Mouse (Mus musculus) liver, adult 2 months (tissue): ENCODE measurements around the gene Tshb. TPM values are rescaled to one million over a fixed set of nuclear protein-coding genes. Genes with fewer than 3 reads are reported as not detected.

ENCODE experiments used
- DNase-seq: peaks from one replicate; pipeline ENCODE4 v3.0.0-alpha.2; 2011; ENCODE audit warnings: low read depth, low spot score; ENCODE audit errors: extremely low read depth
- H3K27ac ChIP-seq: fragments of 200-500 bp; replicated peaks from 2 replicates; pipeline ENCODE4 v1.5.1; 2012; ENCODE audit warnings: low read depth, mild to moderate bottlenecking, control low read depth, inconsistent platforms, low read length; ENCODE audit not compliant: insufficient read depth
- H3K27me3 ChIP-seq: fragments of 200-500 bp; 2 replicates; pipeline ENCODE4 v1.6.1; 2012; ENCODE audit warnings: mild to moderate bottlenecking, moderate library complexity, low read length, inconsistent platforms; ENCODE audit not compliant: control insufficient read depth, insufficient read depth
- H3K36me3 ChIP-seq: fragments of 200-500 bp; 2 replicates; pipeline ENCODE4 v1.6.1; 2012; ENCODE audit warnings: low read length, inconsistent platforms; ENCODE audit not compliant: control insufficient read depth, insufficient read depth
- H3K4me1 ChIP-seq: fragments of 200-500 bp; 2 replicates; pipeline ENCODE4 v1.6.1; 2011; ENCODE audit warnings: low read length; ENCODE audit not compliant: control insufficient read depth, insufficient read depth
- H3K4me3 ChIP-seq: fragments of 200-500 bp; 2 replicates; pipeline ENCODE4 v1.5.1; 2011; ENCODE audit warnings: low read depth, mild to moderate bottlenecking, control low read depth, low read length, moderate library complexity; ENCODE audit not compliant: insufficient read depth
- H3K79me2 ChIP-seq: fragments of 200-500 bp; 2 replicates; pipeline ENCODE4 v1.6.1; 2012; ENCODE audit warnings: inconsistent platforms, mild to moderate bottlenecking, low read length, moderate library complexity; ENCODE audit not compliant: control insufficient read depth, insufficient read depth
- H3K9ac ChIP-seq: fragments of 200-500 bp; 2 replicates; pipeline ENCODE4 v1.6.1; 2012; ENCODE audit warnings: low read depth, mild to moderate bottlenecking, control low read depth, inconsistent platforms, low read length
- CTCF ChIP-seq: fragments of 200-500 bp; IDR thresholded peaks from 2 replicates; pipeline ENCODE4 v1.5.1; 2011; ENCODE audit warnings: low read depth, low read length, control low read depth
- POLR2A ChIP-seq: fragments of 200-500 bp; IDR thresholded peaks from 2 replicates; pipeline ENCODE4 v1.6.1; 2011; ENCODE audit warnings: low read length, control low read depth; ENCODE audit not compliant: insufficient read depth; ENCODE audit errors: extremely low read depth
- WGBS: fragments of 180-500 bp; shearing (Covaris S2); methylation state at CpG from one replicate; pipeline ENCODE4 v1.1.7; 2018; 5-methylcytosine and 5-hydroxymethylcytosine counted together
- polyA plus RNA-seq: library from polyadenylated mRNA; depleted of rRNA; stranded (reverse); fragments of >200 nt; gene quantifications from 2 replicates; pipeline ENCODE4 v1.2.3, GENCODE M21; 2012; rRNA removed
- total RNA-seq: library from RNA; depleted of rRNA; stranded (reverse); fragments of >200 nt; gene quantifications from 2 replicates; pipeline ENCODE4 v1.2.3, GENCODE M21; 2014; rRNA removed

Gene Tshb
- not detected in 2 replicates for total RNA-seq
- not detected in 2 replicates for polyA plus RNA-seq

DNA sequence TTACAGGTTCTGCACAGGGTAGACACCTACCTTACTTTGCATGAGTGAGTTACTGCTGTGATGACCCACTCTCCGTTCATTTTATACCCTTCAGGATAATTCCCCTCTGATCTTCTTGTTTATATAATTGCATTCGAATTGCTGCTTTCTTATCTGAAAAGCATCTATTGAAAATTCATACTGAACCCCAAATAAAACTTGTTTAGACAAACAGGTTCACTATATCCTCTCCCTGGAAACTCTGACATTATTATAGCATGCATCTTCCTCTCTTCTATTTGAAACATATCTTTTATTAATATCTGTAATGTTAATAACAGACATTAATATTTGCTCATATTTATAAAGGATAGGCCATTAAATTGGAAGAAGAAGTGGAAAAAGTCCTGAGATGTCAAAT, at the start of gene Tshb:
Gene Tshb (minus strand): TSS at position 101 of the 400 bp plus-strand sequence.
- no peak for TF ChIP-seq CTCF
- no peak for TF ChIP-seq POLR2A
- Histone ChIP-seq H3K36me3 (no peaks in the 10 kb centered on the region), H3K79me2 (no peaks in the 10 kb centered on the region), H3K9ac (no peak within 1 kb of the TSS), H3K4me3 (no peak within 1 kb of the TSS), H3K27me3 (no peaks in the 10 kb centered on the region), H3K4me1 (no peaks in the 10 kb centered on the region), H3K27ac (no peak within 1 kb of the TSS)
- no peak for DNase-seq
- 73% methylated on average over 2 of the region's 2 CpGs for WGBS

DNA sequence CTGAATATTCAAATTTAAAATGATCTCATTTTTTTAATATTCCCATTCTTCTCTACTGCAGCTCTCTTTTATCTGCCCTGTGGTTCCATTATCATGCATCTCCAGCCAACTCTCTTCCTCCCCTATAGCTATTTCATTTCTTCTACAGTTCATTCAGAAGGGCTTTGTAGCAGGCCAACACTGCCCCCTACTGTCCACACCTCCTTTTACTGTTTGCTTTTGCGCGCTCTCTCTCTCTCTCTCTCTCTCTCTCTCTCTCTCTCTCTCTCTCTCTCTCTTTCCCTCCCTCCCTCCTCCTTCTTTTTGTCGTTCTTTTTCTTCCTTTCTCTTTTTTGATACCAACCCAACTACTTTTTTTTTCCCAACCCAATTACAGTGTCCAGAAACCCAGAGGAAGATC, 21.4 kb upstream of the Tshb start:
- 5% methylated on average over 3 of the region's 3 CpGs for WGBS
- peak; percentile 58 for DNase-seq
- no peaks in the 10 kb centered on the region for H3K36me3 ChIP-seq
- no peaks in the 10 kb centered on the region for H3K27me3 ChIP-seq
- no peak overlapping the region for H3K9ac ChIP-seq
- H3K27ac ChIP-seq = no peak overlapping the region
- H3K4me1 ChIP-seq = no peaks in the 10 kb centered on the region
- TF ChIP-seq CTCF (peak; percentile 57; the same call in 1 of the 2 replicates), POLR2A (no peak)
- no peak overlapping the region for H3K4me3 ChIP-seq
- H3K79me2 ChIP-seq = no peaks in the 10 kb centered on the region

DNA sequence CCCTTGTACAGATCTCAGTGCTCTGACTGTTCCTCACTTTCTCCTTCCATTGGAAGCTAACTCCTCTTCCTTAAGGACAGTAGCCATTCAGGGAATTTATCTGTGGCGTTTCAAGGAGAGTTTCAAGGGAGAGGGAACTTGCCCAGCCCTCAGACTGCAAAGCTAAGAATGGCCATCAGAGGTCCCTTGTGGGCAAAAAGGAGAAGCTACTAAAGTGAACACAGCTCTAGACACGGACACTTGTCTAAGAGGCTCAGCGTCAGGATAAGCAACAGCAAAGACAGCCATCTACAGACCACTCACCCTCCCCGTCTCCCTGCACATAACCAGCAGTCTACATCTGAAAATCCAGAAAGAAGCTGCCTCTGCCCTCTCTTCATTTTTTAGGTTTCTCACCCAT, 4.9 kb upstream of the Tshb start:
- H3K4me1 ChIP-seq = no peaks in the 10 kb centered on the region
- H3K27ac ChIP-seq = no peak overlapping the region
- H3K9ac ChIP-seq = no peak overlapping the region
- H3K36me3 ChIP-seq = no peaks in the 10 kb centered on the region
- no peak for TF ChIP-seq POLR2A
- TF ChIP-seq CTCF = no peak
- no peak overlapping the region for H3K4me3 ChIP-seq
- WGBS = 48% methylated on average over 4 of the region's 4 CpGs
- no peaks in the 10 kb centered on the region for H3K27me3 ChIP-seq
- no peaks in the 10 kb centered on the region for H3K79me2 ChIP-seq
- no peak for DNase-seq

DNA sequence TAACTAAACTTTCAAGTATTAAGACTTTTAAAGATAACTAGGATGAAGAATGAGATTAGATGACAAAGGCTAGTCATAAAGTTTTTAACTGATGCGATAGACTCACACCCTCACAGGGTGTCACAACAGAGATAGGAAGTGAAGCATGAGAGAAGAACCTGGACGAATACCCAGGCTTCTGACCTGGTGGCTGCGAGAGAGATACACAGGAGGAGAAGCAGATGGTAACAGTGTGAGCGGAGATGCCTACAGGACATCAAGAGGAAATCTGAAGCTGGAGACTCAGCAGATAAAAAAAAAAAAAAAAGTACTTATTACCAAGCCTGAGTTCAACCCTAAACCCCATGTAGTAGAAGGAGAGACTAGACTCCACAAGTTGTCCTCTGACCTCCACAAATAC, 9.5 kb downstream of the Tshb start:
- H3K79me2 ChIP-seq = no peaks in the 10 kb centered on the region
- H3K36me3 ChIP-seq = no peaks in the 10 kb centered on the region
- H3K9ac ChIP-seq = no peak overlapping the region
- 90% methylated on average over 4 of the region's 4 CpGs for WGBS
- no peak for TF ChIP-seq CTCF
- no peak for TF ChIP-seq POLR2A
- DNase-seq = no peak
- no peaks in the 10 kb centered on the region for H3K4me1 ChIP-seq
- H3K27me3 ChIP-seq = no peaks in the 10 kb centered on the region
- H3K27ac ChIP-seq = no peak overlapping the region
- no peak overlapping the region for H3K4me3 ChIP-seq

DNA sequence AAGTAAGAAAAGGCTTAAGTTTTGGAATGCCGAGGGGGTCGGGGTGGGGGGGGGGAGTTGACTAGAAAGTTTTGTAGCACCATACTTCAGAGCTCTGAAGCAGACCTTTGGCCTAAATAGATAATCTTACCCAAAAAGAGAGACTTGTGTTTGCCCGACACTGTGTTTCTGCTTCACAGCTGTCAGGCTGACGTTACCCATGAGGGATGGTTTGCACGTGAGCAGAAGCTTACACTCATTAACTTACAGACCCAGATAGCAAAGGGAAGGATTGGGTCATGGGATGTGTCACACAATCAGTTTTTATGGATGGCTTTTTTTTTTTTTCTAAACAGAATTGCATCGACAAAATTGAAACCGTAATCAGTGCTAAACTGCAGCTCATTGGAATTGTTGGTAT, 17.7 kb downstream of the Tshb start:
- Histone ChIP-seq H3K9ac (no peak overlapping the region), H3K27me3 (no peaks in the 10 kb centered on the region), H3K79me2 (no peaks in the 10 kb centered on the region), H3K4me3 (no peak overlapping the region), H3K4me1 (no peaks in the 10 kb centered on the region), H3K36me3 (no peaks in the 10 kb centered on the region), H3K27ac (no peak overlapping the region)
- DNase-seq = no peak
- TF ChIP-seq CTCF = no peak
- TF ChIP-seq POLR2A = no peak
- 72% methylated on average over 7 of the region's 7 CpGs for WGBS

DNA sequence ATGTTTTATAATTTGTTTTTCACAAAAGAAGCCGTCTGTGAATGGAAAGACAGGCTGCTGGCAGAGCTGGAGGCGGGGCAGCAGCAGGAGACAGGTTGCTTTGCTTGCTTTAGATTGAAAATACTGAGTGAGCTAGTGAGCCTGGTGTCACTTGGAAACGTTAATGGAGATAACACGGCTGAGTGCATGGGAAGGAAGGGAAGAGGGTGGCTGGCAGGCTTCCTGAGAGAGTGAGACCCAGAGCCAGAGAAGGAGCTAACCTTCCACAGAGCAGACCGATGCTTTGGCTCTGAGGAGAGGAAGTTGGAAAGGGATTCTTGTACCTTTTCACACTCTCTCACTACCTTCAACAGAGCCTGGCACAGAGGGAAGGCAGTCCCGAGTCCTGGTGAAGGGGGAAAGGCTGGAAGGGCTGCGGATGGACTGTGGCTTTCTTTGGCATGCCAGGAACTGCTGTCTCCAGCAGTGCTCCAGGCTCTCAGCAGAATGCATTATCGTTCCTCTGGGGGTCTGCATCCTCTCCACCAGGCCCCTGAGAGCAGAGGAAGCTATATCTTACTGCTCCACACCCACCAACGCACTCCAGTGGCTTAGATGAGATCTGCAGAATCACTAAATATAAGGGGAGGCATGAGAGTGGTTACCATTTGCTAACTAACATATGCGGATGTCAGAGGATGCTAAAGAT, 18.7 kb downstream of the Tshb start:
- H3K79me2 ChIP-seq = no peaks in the 10 kb centered on the region
- no peaks in the 10 kb centered on the region for H3K4me1 ChIP-seq
- 45% methylated on average over 10 of the region's 10 CpGs for WGBS
- H3K4me3 ChIP-seq = no peak overlapping the region
- no peaks in the 10 kb centered on the region for H3K27me3 ChIP-seq
- no peak overlapping the region for H3K9ac ChIP-seq
- H3K27ac ChIP-seq = no peak overlapping the region
- DNase-seq = no peak
- no peaks in the 10 kb centered on the region for H3K36me3 ChIP-seq
- TF ChIP-seq CTCF (no peak), POLR2A (no peak)
